Mouse (Mus musculus) MEL-GATA-1-ER (cell line): ENCODE measurements around the gene Ltbr.
"Not testable (repeated sequence)": the region's sequence is repeated elsewhere in the genome, so short reads cannot be mapped to it uniquely, and the experiment has no call there.

Experiments
- DNase-seq: peaks from one replicate; pipeline ENCODE4 v3.0.0-alpha.2; 2012; ENCODE audit warnings: low read depth; ENCODE audit errors: extremely low read depth

Ltbr gene

GRCm38 (mm10) chr6:125312581-125313355 is 917 bp downstream of the Ltbr start:
- DNase-seq, result no peak

- DNase-seq, result no peak
Observed at GRCm38 (mm10) chr6:125312171-125312570, 1.5 kb downstream of the Ltbr start.

GRCm38 (mm10) chr6:125309406-125309805 is 4.3 kb downstream of the Ltbr start:
- no peak for DNase-seq

GRCm38 (mm10) chr6:125308921-125309320 is 4.8 kb downstream of the Ltbr start:
- no peak for DNase-seq

GRCm38 (mm10) chr6:125307091-125307490 is 6.6 kb downstream of the Ltbr start:
- no peak for DNase-seq

GRCm38 (mm10) chr6:125305465-125305864 is 8.2 kb downstream of the Ltbr start:
- no peak for DNase-seq

- DNase-seq, result not testable (repeated sequence)
Observed at GRCm38 (mm10) chr6:125304408-125304807, 9.3 kb downstream of the Ltbr start.

- no peak for DNase-seq
Observed at GRCm38 (mm10) chr6:125303242-125303641, 10.4 kb downstream of the Ltbr start.

- DNase-seq, result no peak
Observed at GRCm38 (mm10) chr6:125302231-125302982, 11.3 kb downstream of the Ltbr start.

- no peak for DNase-seq
Observed at GRCm38 (mm10) chr6:125300982-125301381, 12.7 kb downstream of the Ltbr start.

GRCm38 (mm10) chr6:125297149-125297820 is 16.4 kb downstream of the Ltbr start:
- DNase-seq, result no peak

GRCm38 (mm10) chr6:125294049-125294448 is 19.6 kb downstream of the Ltbr start:
- DNase-seq, result no peak

- DNase-seq, result no peak
Observed at GRCm38 (mm10) chr6:125292256-125292655, 21.4 kb downstream of the Ltbr start.

GRCm38 (mm10) chr6:125291329-125291728 is 22.4 kb downstream of the Ltbr start:
- DNase-seq, result no peak

- no peak for DNase-seq
Observed at GRCm38 (mm10) chr6:125288730-125289129, 25.0 kb downstream of the Ltbr start.

- DNase-seq, result no peak
Observed at GRCm38 (mm10) chr6:125286944-125287343, 26.7 kb downstream of the Ltbr start.

GRCm38 (mm10) chr6:125285890-125286289 is 27.8 kb downstream of the Ltbr start, which contains the start of gene Tuba3a:
Gene Tuba3a, minus strand, starts transcription at chr6:125286042.
- no peak for DNase-seq

- DNase-seq, result no peak
Observed at GRCm38 (mm10) chr6:125284751-125285150, 28.9 kb downstream of the Ltbr start.

- no peak for DNase-seq
Observed at GRCm38 (mm10) chr6:125284250-125284649, 29.4 kb downstream of the Ltbr start.

- DNase-seq, result not testable (repeated sequence)
Observed at GRCm38 (mm10) chr6:125282721-125283120, 31.0 kb downstream of the Ltbr start.

GRCm38 (mm10) chr6:125279729-125280128 is 34.0 kb downstream of the Ltbr start:
- no peak for DNase-seq
